Mouse (Mus musculus): ENCODE data around the gene Olfr1423. TPM values are rescaled to one million over a fixed set of nuclear protein-coding genes. Genes with fewer than 3 reads are reported as not detected.
"Not testable (repeated sequence)": the region's sequence is repeated elsewhere in the genome, so short reads cannot be mapped to it uniquely, and the experiment has no call there.

Olfr1423 gene
- polyA plus RNA-seq, 2 experiments = not detected

DNA sequence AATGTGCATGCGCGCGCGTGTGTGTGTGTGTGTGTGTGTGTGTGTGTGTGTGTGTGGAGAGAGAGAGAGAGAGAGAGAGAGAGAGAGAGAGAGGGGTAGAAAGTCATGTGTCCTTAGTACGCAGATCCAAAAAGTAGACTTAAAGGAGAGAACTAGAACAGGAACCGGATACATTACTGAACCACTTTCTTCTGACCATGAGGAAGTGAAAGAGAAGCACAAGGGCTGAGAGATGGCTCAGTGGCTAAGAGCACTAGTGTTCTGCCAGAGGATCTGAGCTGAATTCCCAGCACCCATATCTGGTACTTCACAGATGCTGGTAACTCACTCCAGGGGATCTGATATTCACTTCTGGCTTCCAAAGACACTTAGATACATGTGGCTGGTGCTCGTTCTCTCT lies 51.8 kb downstream of the Olfr1423 start:
- H3K9me3 ChIP-seq (ENCODE audit: control insufficient read depth, low read length) = no peaks in the 10 kb centered on the region
- no peaks in the 10 kb centered on the region for H3K4me1 ChIP-seq (ENCODE audit: control insufficient read depth, insufficient read depth, low read length)
- no peak overlapping the region for H3K4me3 ChIP-seq (replicated peaks; ENCODE audit: low read length)
- no peak for TF ChIP-seq POLR2A (IDR thresholded peaks at IDR 0.05; ENCODE audit: borderline replicate concordance, extremely low read depth, insufficient read depth, insufficient read length)
- WGBS = 97% methylated on average over 7 of the region's 7 CpGs
- ATAC-seq (ENCODE audit: low FRiP score, low read depth) (no peak), DNase-seq (ENCODE audit: low spot score) (no peak)
- no peak overlapping the region for H3K4me2 ChIP-seq (replicated peaks; ENCODE audit: low read depth, low read length, severe bottlenecking)
- peaks cover 86% of the 10 kb centered on the region for H3K36me3 ChIP-seq (ENCODE audit: control insufficient read depth, insufficient read depth, low read length)
- no peak overlapping the region for H3K27ac ChIP-seq (replicated peaks; ENCODE audit: low read depth, low read length)
- H3K9ac ChIP-seq (ENCODE audit: low read depth, low read length, severe bottlenecking) = no peak overlapping the region
- H3K27me3 ChIP-seq (ENCODE audit: control insufficient read depth, insufficient read depth, low read length) = no peaks in the 10 kb centered on the region

DNA sequence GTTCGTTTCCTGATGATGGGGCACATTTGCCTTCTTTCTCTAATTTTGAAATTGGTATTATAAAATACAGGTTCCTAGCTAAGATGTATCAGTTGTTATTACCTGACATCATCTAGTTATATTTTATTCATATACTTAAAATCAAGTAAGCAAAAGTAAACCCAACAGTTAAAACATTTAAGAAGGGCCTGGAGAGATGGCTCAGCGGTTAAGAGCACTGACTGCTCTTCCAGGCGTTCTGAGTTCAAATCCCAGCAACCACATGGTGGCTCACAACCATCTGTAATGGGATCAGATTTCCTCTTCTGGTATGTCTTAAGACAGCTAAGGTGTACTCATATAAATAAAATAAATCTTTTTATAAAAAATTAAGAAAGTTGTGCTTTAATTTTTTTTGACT lies 53.3 kb downstream of the Olfr1423 start:
- Histone ChIP-seq H3K4me1 (ENCODE audit: control insufficient read depth, insufficient read depth, low read length) (no peaks in the 10 kb centered on the region), H3K27ac (replicated peaks; ENCODE audit: low read depth, low read length) (no peak overlapping the region), H3K27me3 (ENCODE audit: control insufficient read depth, insufficient read depth, low read length) (no peaks in the 10 kb centered on the region), H3K9ac (ENCODE audit: low read depth, low read length, severe bottlenecking) (no peak overlapping the region), H3K36me3 (ENCODE audit: control insufficient read depth, insufficient read depth, low read length) (peaks cover 93% of the 10 kb centered on the region), H3K4me3 (replicated peaks; ENCODE audit: low read length) (no peak overlapping the region), H3K9me3 (ENCODE audit: control insufficient read depth, low read length) (no peaks in the 10 kb centered on the region), H3K4me2 (replicated peaks; ENCODE audit: low read depth, low read length, severe bottlenecking) (no peak overlapping the region)
- TF ChIP-seq POLR2A (IDR thresholded peaks at IDR 0.05; ENCODE audit: borderline replicate concordance, extremely low read depth, insufficient read depth, insufficient read length) = no peak
- 89% methylated on average over 3 of the region's 3 CpGs for WGBS
- no peak for DNase-seq (ENCODE audit: low spot score)
- no peak for ATAC-seq (ENCODE audit: low FRiP score, low read depth)

DNA sequence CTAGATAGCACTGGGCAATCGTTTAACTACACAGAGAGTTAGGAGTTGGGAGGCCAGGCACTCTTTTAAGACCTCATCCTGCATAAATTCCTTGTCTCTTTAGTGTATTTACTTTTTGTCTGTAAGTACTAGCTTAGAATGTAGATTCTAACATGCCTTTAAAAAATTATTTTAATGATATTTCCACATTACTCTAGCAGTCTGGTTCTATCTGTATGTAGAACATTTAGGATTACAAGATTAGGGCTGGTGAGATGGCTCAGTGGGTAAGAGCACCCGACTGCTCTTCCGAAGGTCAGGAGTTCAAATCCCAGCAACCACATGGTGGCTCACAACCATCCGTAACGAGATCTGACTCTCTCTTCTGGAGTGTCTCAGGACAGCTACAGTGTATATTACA lies 56.5 kb downstream of the Olfr1423 start:
- H3K36me3 ChIP-seq (ENCODE audit: control insufficient read depth, insufficient read depth, low read length) = peaks cover 93% of the 10 kb centered on the region
- ATAC-seq (ENCODE audit: low FRiP score, low read depth); H3K27me3 ChIP-seq (ENCODE audit: control insufficient read depth, insufficient read depth, low read length): not testable (repeated sequence)

More for the DNA sequence above, 56.5 kb downstream of the Olfr1423 start:
- H3K27ac ChIP-seq (replicated peaks; ENCODE audit: low read depth, low read length); H3K4me3 ChIP-seq (replicated peaks; ENCODE audit: low read length); H3K4me1 ChIP-seq (ENCODE audit: control insufficient read depth, insufficient read depth, low read length); H3K9ac ChIP-seq (ENCODE audit: low read depth, low read length, severe bottlenecking); H3K4me2 ChIP-seq (replicated peaks; ENCODE audit: low read depth, low read length, severe bottlenecking); H3K9me3 ChIP-seq (ENCODE audit: control insufficient read depth, low read length); DNase-seq (ENCODE audit: low spot score): not testable (repeated sequence)
- 87% methylated on average over 5 of the region's 5 CpGs for WGBS

Other genes with a start within 250 kb of the Olfr1423 start
- 3.9 and 5.2 TPM in 2 replicates for gene Stx3, start 221.9 kb downstream of the Olfr1423 start, polyA plus RNA-seq (2012; rRNA removed)
- 6.7 and 7.9 TPM in 2 replicates for gene Stx3, start 221.9 kb downstream of the Olfr1423 start, polyA plus RNA-seq (2014; fragmentation: Nextera tagmentation; extraction: Ambion mirVana)
- not detected in 2 replicates for gene Olfr1417, start 202.1 kb downstream of the Olfr1423 start, polyA plus RNA-seq (2012; rRNA removed)
- gene Olfr1417, start 202.1 kb downstream of the Olfr1423 start, polyA plus RNA-seq (2014; fragmentation: Nextera tagmentation; extraction: Ambion mirVana) = not detected in 2 replicates
- not detected in 2 replicates for gene Olfr1418, start 180.3 kb downstream of the Olfr1423 start, polyA plus RNA-seq (2012; rRNA removed)
- not detected in 2 replicates for gene Olfr1418, start 180.3 kb downstream of the Olfr1423 start, polyA plus RNA-seq (2014; fragmentation: Nextera tagmentation; extraction: Ambion mirVana)
- 0.06 TPM in 1 of 2 replicates, not detected in the other for gene Olfr1419, start 166.2 kb downstream of the Olfr1423 start, polyA plus RNA-seq (2012; rRNA removed)
- not detected in 2 replicates for gene Olfr1419, start 166.2 kb downstream of the Olfr1423 start, polyA plus RNA-seq (2014; fragmentation: Nextera tagmentation; extraction: Ambion mirVana)
- gene Olfr1420, start 154.8 kb downstream of the Olfr1423 start, polyA plus RNA-seq (2012; rRNA removed) = not detected in 2 replicates
- gene Olfr1420, start 154.8 kb downstream of the Olfr1423 start, polyA plus RNA-seq (2014; fragmentation: Nextera tagmentation; extraction: Ambion mirVana) = not detected in 2 replicates
- 38.5 and 45.1 TPM in 2 replicates for gene Patl1, start 128.9 kb downstream of the Olfr1423 start, polyA plus RNA-seq (2012; rRNA removed)
- 18.9 and 19.6 TPM in 2 replicates for gene Patl1, start 128.9 kb downstream of the Olfr1423 start, polyA plus RNA-seq (2014; fragmentation: Nextera tagmentation; extraction: Ambion mirVana)
- 33.4 and 37.5 TPM in 2 replicates for gene Osbp, start 75.4 kb downstream of the Olfr1423 start, polyA plus RNA-seq (2012; rRNA removed)
- 10.9 and 11.7 TPM in 2 replicates for gene Osbp, start 75.4 kb downstream of the Olfr1423 start, polyA plus RNA-seq (2014; fragmentation: Nextera tagmentation; extraction: Ambion mirVana)
- gene Olfr1424, start 21.4 kb upstream of the Olfr1423 start, polyA plus RNA-seq (2012; rRNA removed) = not detected in 2 replicates
- not detected in 2 replicates for gene Olfr1424, start 21.4 kb upstream of the Olfr1423 start, polyA plus RNA-seq (2014; fragmentation: Nextera tagmentation; extraction: Ambion mirVana)
- not detected in 2 replicates for gene Olfr1425, start 36.4 kb upstream of the Olfr1423 start, polyA plus RNA-seq (2012; rRNA removed)
- not detected in 2 replicates for gene Olfr1425, start 36.4 kb upstream of the Olfr1423 start, polyA plus RNA-seq (2014; fragmentation: Nextera tagmentation; extraction: Ambion mirVana)
- gene Olfr1426, start 50.7 kb upstream of the Olfr1423 start, polyA plus RNA-seq (2012; rRNA removed) = not detected in 2 replicates
- gene Olfr1426, start 50.7 kb upstream of the Olfr1423 start, polyA plus RNA-seq (2014; fragmentation: Nextera tagmentation; extraction: Ambion mirVana) = not detected in 2 replicates
- not detected in 2 replicates for gene Olfr1427, start 62.0 kb upstream of the Olfr1423 start, polyA plus RNA-seq (2012; rRNA removed)
- gene Olfr1427, start 62.0 kb upstream of the Olfr1423 start, polyA plus RNA-seq (2014; fragmentation: Nextera tagmentation; extraction: Ambion mirVana) = not detected in 2 replicates
- not detected in 2 replicates for gene Olfr1428, start 74.6 kb upstream of the Olfr1423 start, polyA plus RNA-seq (2012; rRNA removed)
- not detected in 2 replicates for gene Olfr1428, start 74.6 kb upstream of the Olfr1423 start, polyA plus RNA-seq (2014; fragmentation: Nextera tagmentation; extraction: Ambion mirVana)
- not detected in 2 replicates for gene Olfr76, start 81.9 kb upstream of the Olfr1423 start, polyA plus RNA-seq (2012; rRNA removed)
- not detected in 2 replicates for gene Olfr76, start 81.9 kb upstream of the Olfr1423 start, polyA plus RNA-seq (2014; fragmentation: Nextera tagmentation; extraction: Ambion mirVana)
- gene Olfr1555-ps1, start 128.8 kb upstream of the Olfr1423 start, polyA plus RNA-seq (2012; rRNA removed) = not detected in 2 replicates
- gene Olfr1555-ps1, start 128.8 kb upstream of the Olfr1423 start, polyA plus RNA-seq (2014; fragmentation: Nextera tagmentation; extraction: Ambion mirVana) = not detected in 2 replicates
- not detected in 2 replicates for gene Olfr1431, start 159.3 kb upstream of the Olfr1423 start, polyA plus RNA-seq (2012; rRNA removed)
- gene Olfr1431, start 159.3 kb upstream of the Olfr1423 start, polyA plus RNA-seq (2014; fragmentation: Nextera tagmentation; extraction: Ambion mirVana) = not detected in 2 replicates
- gene Olfr1432, start 191.3 kb upstream of the Olfr1423 start, polyA plus RNA-seq (2012; rRNA removed) = not detected in 2 replicates
- not detected in 2 replicates for gene Olfr1432, start 191.3 kb upstream of the Olfr1423 start, polyA plus RNA-seq (2014; fragmentation: Nextera tagmentation; extraction: Ambion mirVana)
- not detected in 2 replicates for gene Olfr262, start 200.3 kb upstream of the Olfr1423 start, polyA plus RNA-seq (2012; rRNA removed)
- gene Olfr262, start 200.3 kb upstream of the Olfr1423 start, polyA plus RNA-seq (2014; fragmentation: Nextera tagmentation; extraction: Ambion mirVana) = not detected in 2 replicates
- not detected in 2 replicates for gene Olfr235, start 219.7 kb upstream of the Olfr1423 start, polyA plus RNA-seq (2012; rRNA removed)
- not detected in 2 replicates for gene Olfr235, start 219.7 kb upstream of the Olfr1423 start, polyA plus RNA-seq (2014; fragmentation: Nextera tagmentation; extraction: Ambion mirVana)
- gene Olfr1434, start 238.5 kb upstream of the Olfr1423 start, polyA plus RNA-seq (2012; rRNA removed) = not detected in 2 replicates
- gene Olfr1434, start 238.5 kb upstream of the Olfr1423 start, polyA plus RNA-seq (2014; fragmentation: Nextera tagmentation; extraction: Ambion mirVana) = not detected in 2 replicates